Mouse (Mus musculus) MEL (cell line): ENCODE data around the gene Galntl6. TPM values are rescaled to one million over a fixed set of nuclear protein-coding genes. Genes with fewer than 3 reads are reported as not detected.

Source experiments
- DNase-seq: peaks from one replicate; pipeline ENCODE4 v3.0.0; 2011; ENCODE audit warnings: low read depth, low spot score
- H3K27ac ChIP-seq: 2 replicates; pipeline ENCODE4 v1.5.1; 2012; ENCODE audit warnings: low read depth, mild to moderate bottlenecking, control low read depth, low read length, moderate library complexity; ENCODE audit not compliant: control insufficient read depth
- H3K27me3 ChIP-seq, 2 experiments: fragments of 150-350 bp in 1 of 2; sonication (generic) in 1 of 2; 2 replicates each; pipeline ENCODE4 v1.6.1; 2012; ENCODE audit warnings: low read length in 2 of 2, mild to moderate bottlenecking in 2 of 2, improper control_type of control experiment in 1 of 2, moderate library complexity in 1 of 2; ENCODE audit not compliant: insufficient read depth in 2 of 2, control insufficient read depth in 1 of 2
- H3K36me3 ChIP-seq, 2 experiments: 2 replicates each; pipeline ENCODE4 v1.6.1; 2012 to 2014; ENCODE audit warnings: low read length in 2 of 2, improper control_type of control experiment in 1 of 2, inconsistent platforms in 1 of 2, mild to moderate bottlenecking in 1 of 2; ENCODE audit not compliant: insufficient read depth in 2 of 2, control insufficient read depth in 1 of 2
- H3K4me1 ChIP-seq, 2 experiments: fragments of 150-350 bp in 1 of 2; sonication (generic) in 1 of 2; 2 replicates each; pipeline ENCODE4 v1.6.1; 2012; ENCODE audit warnings: low read length in 2 of 2, improper control_type of control experiment in 1 of 2, mild to moderate bottlenecking in 1 of 2; ENCODE audit not compliant: insufficient read depth in 2 of 2, control insufficient read depth in 1 of 2
- H3K4me3 ChIP-seq, 2 experiments: fragments of 150-350 bp in 1 of 2; sonication (generic) in 1 of 2; 2 replicates each; pipeline ENCODE4 v1.5.1; 2012; ENCODE audit warnings: low read depth in 2 of 2, low read length in 2 of 2, mild to moderate bottlenecking in 2 of 2, moderate library complexity in 2 of 2, control low read depth in 1 of 2, improper control_type of control experiment in 1 of 2; ENCODE audit not compliant: control insufficient read depth in 1 of 2, insufficient read depth in 1 of 2
- H3K79me2 ChIP-seq: 2 replicates; pipeline ENCODE4 v1.6.1; 2012; ENCODE audit warnings: mild to moderate bottlenecking, low read length, moderate library complexity; ENCODE audit not compliant: control insufficient read depth, poor library complexity, insufficient read depth
- H3K9ac ChIP-seq: 2 replicates; pipeline ENCODE4 v1.6.1; 2012; ENCODE audit warnings: low read depth, mild to moderate bottlenecking, control low read depth, low read length, moderate library complexity; ENCODE audit not compliant: control insufficient read depth, poor library complexity, severe bottlenecking
- H3K9me3 ChIP-seq: fragments of 150-350 bp; sonication (generic); replicated peaks from 2 replicates; pipeline ENCODE4 v1.6.1; 2012; ENCODE audit warnings: mild to moderate bottlenecking, low read length, improper control_type of control experiment, moderate library complexity; ENCODE audit not compliant: insufficient read depth
- CHD1 ChIP-seq: IDR thresholded peaks from 2 replicates; pipeline ENCODE4 v1.6.1; 2012; ENCODE audit warnings: low read depth, mild to moderate bottlenecking, inconsistent platforms, low read length, improper control_type of control experiment
- ELF1 ChIP-seq: IDR thresholded peaks from 2 replicates; pipeline ENCODE4 v1.6.1; 2014; ENCODE audit warnings: low read depth, mild to moderate bottlenecking, inconsistent platforms, low read length, improper control_type of control experiment, moderate library complexity
- EP300 ChIP-seq, 2 experiments: IDR thresholded peaks; 2 replicates each; pipeline ENCODE4 v1.6.1; 2011; ENCODE audit warnings: improper control_type of control experiment in 2 of 2, low read length in 2 of 2, low read depth in 1 of 2, mild to moderate bottlenecking in 1 of 2
- ETS1 ChIP-seq: IDR thresholded peaks from 2 replicates; pipeline ENCODE4 v1.6.1; 2012; ENCODE audit warnings: low read depth, mild to moderate bottlenecking, inconsistent platforms, low read length, improper control_type of control experiment, moderate library complexity
- GABPA ChIP-seq: IDR thresholded peaks from 2 replicates; pipeline ENCODE4 v1.6.1; 2012; ENCODE audit warnings: low read depth, mild to moderate bottlenecking, inconsistent platforms, low read length, improper control_type of control experiment, moderate library complexity
- GATA1 ChIP-seq: IDR thresholded peaks from 2 replicates; pipeline ENCODE4 v1.6.1; 2011; ENCODE audit warnings: low read depth, low read length, improper control_type of control experiment
- HCFC1 ChIP-seq: IDR thresholded peaks from 2 replicates; pipeline ENCODE4 v1.6.1; 2012; ENCODE audit warnings: low read depth, mild to moderate bottlenecking, inconsistent platforms, low read length, improper control_type of control experiment, moderate library complexity
- JUND ChIP-seq: IDR thresholded peaks from 2 replicates; pipeline ENCODE4 v1.6.1; 2011; ENCODE audit warnings: low read depth, mild to moderate bottlenecking, improper control_type of control experiment, low read length
- MAZ ChIP-seq: IDR thresholded peaks from 2 replicates; pipeline ENCODE4 v1.6.1; 2012; ENCODE audit warnings: low read depth, mild to moderate bottlenecking, inconsistent platforms, low read length, improper control_type of control experiment
- MXI1 ChIP-seq: IDR thresholded peaks from 2 replicates; pipeline ENCODE4 v1.6.1; 2011; ENCODE audit warnings: mild to moderate bottlenecking, low read depth, low read length, improper control_type of control experiment
- MYB ChIP-seq: IDR thresholded peaks from 2 replicates; pipeline ENCODE4 v1.6.1; 2011; ENCODE audit warnings: mild to moderate bottlenecking, low read depth, low read length, improper control_type of control experiment
- NELFE ChIP-seq: IDR thresholded peaks from 2 replicates; pipeline ENCODE4 v1.6.1; 2011; ENCODE audit warnings: low read depth, low read length, improper control_type of control experiment
- NRF1 ChIP-seq: IDR thresholded peaks from 2 replicates; pipeline ENCODE4 v1.6.1; 2014; ENCODE audit warnings: low read depth, mild to moderate bottlenecking, inconsistent platforms, low read length, improper control_type of control experiment, moderate library complexity; ENCODE audit not compliant: poor library complexity, insufficient read depth, severe bottlenecking
- POLR2AphosphoS5 ChIP-seq: IDR thresholded peaks from 2 replicates; pipeline ENCODE4 v1.6.1; 2012; ENCODE audit warnings: low read depth, borderline replicate concordance, mild to moderate bottlenecking, inconsistent platforms, low read length, moderate library complexity, mixed read lengths
- RCOR1 ChIP-seq: IDR thresholded peaks from 2 replicates; pipeline ENCODE4 v1.6.1; 2012; ENCODE audit warnings: low read depth, mild to moderate bottlenecking, inconsistent platforms, low read length, improper control_type of control experiment
- SIN3A ChIP-seq: IDR thresholded peaks from 2 replicates; pipeline ENCODE4 v1.6.1; 2012; ENCODE audit warnings: low read length, improper control_type of control experiment, inconsistent platforms
- SMC3 ChIP-seq: IDR thresholded peaks from 2 replicates; pipeline ENCODE4 v1.6.1; 2011; ENCODE audit warnings: low read depth, low read length, improper control_type of control experiment
- TAL1 ChIP-seq: IDR thresholded peaks from 2 replicates; pipeline ENCODE4 v1.6.1; 2012; ENCODE audit warnings: mild to moderate bottlenecking, inconsistent platforms, low read length, moderate library complexity, mixed read lengths
- TBP ChIP-seq: IDR thresholded peaks from 2 replicates; pipeline ENCODE4 v1.8.0; 2011; ENCODE audit warnings: low read depth, low read length, improper control_type of control experiment
- TCF12 ChIP-seq: IDR thresholded peaks from 2 replicates; pipeline ENCODE4 v1.6.1; 2014; ENCODE audit warnings: low read depth, mild to moderate bottlenecking, inconsistent platforms, low read length, improper control_type of control experiment, moderate library complexity
- UBTF ChIP-seq: IDR thresholded peaks from 2 replicates; pipeline ENCODE4 v1.6.1; 2012; ENCODE audit warnings: low read depth, mild to moderate bottlenecking, inconsistent platforms, low read length, improper control_type of control experiment, moderate library complexity, borderline replicate concordance; ENCODE audit not compliant: insufficient read depth
- USF1 ChIP-seq: IDR thresholded peaks from 2 replicates; pipeline ENCODE4 v1.6.1; 2014; ENCODE audit warnings: low read depth, mild to moderate bottlenecking, inconsistent platforms, low read length, improper control_type of control experiment, moderate library complexity
- USF2 ChIP-seq, 2 experiments: IDR thresholded peaks; 2 replicates each; pipeline ENCODE4 v1.6.1; 2011 to 2012; ENCODE audit warnings: improper control_type of control experiment in 2 of 2, low read length in 2 of 2, borderline replicate concordance in 1 of 2, inconsistent platforms in 1 of 2, low read depth in 1 of 2, mild to moderate bottlenecking in 1 of 2; ENCODE audit not compliant: insufficient read depth in 1 of 2
- ZC3H11A ChIP-seq: IDR thresholded peaks from 2 replicates; pipeline ENCODE4 v1.6.1; 2012; ENCODE audit warnings: low read depth, mild to moderate bottlenecking, inconsistent platforms, low read length, improper control_type of control experiment
- ZKSCAN1 ChIP-seq: IDR thresholded peaks from 2 replicates; pipeline ENCODE4 v1.6.1; 2012; ENCODE audit warnings: low read depth, mild to moderate bottlenecking, inconsistent platforms, low read length, improper control_type of control experiment, moderate library complexity
- ZMIZ1 ChIP-seq: IDR thresholded peaks from 2 replicates; pipeline ENCODE4 v1.6.1; 2012; ENCODE audit warnings: low read depth, mild to moderate bottlenecking, inconsistent platforms, low read length, improper control_type of control experiment, moderate library complexity
- ZNF384 ChIP-seq: IDR thresholded peaks from 2 replicates; pipeline ENCODE4 v1.6.1; 2012; ENCODE audit warnings: low read depth, mild to moderate bottlenecking, inconsistent platforms, low read length, improper control_type of control experiment
- polyA plus RNA-seq, 2 experiments: library from polyadenylated mRNA; stranded (reverse) in 1 of 2; unstranded in 1 of 2; fragments of >175 nt in 1 of 2; fragments of >200 nt in 1 of 2; gene quantifications; 2 replicates each; pipeline versions ENCODE4 v1.2.1 to v1.2.4; 2012; ENCODE audit warnings: low replicate concordance in 2 of 2, low read depth in 1 of 2; ENCODE audit not compliant: insufficient read length in 2 of 2, insufficient read depth in 1 of 2, missing spikeins in 1 of 2
- total RNA-seq: library from RNA; depleted of rRNA; stranded (reverse); fragments of 300-350 nt; gene quantifications from 2 replicates; pipeline ENCODE4 v1.2.3, GENCODE M21; 2012

Galntl6 gene
- total and polyA plus RNA-seq, 3 experiments = not detected

DNA sequence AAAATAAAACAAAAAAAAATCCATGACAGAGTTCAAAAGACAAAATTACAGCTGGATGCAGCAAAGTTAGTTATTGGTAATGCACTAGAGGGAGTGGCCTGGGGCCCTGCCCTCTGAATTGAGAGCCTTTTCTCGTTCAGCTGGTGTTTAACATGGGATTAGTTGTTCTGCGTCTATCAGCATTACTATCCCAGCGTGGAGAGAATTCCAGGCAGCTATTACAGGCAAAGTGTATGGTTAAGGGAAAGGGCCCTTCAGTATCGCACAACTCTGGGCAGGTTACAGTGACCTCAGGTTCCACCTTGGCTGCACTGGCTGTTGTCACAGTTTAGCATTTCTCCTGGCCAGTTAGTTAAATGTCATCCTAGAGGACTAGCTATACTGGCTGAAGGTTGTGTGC is 1107.3 kb downstream of the Galntl6 start:
- Histone ChIP-seq H3K4me3 (no peak overlapping the region), H3K9me3 (no peaks in the 10 kb centered on the region), H3K27ac (no peak overlapping the region), H3K9ac (no peak overlapping the region), H3K4me1 (no peaks in the 10 kb centered on the region), H3K36me3 (no peaks in the 10 kb centered on the region), H3K79me2 (no peaks in the 10 kb centered on the region), H3K27me3 (no peaks in the 10 kb centered on the region; a peak in 1 of 4 replicates)
- no peak for TF ChIP-seq ZC3H11A
- no peak for TF ChIP-seq ZKSCAN1
- no peak for TF ChIP-seq SIN3A
- no peak for TF ChIP-seq UBTF
- TF ChIP-seq GATA1 = no peak
- TF ChIP-seq TBP = no peak
- TF ChIP-seq EP300 (IDR thresholded peaks at IDR 0.05; ENCODE audit: low read depth in 1 of 2, low read length in 2 of 2) = no peak
- TF ChIP-seq TCF12 = no peak
- no peak for TF ChIP-seq USF1
- no peak for TF ChIP-seq GABPA
- TF ChIP-seq MAZ = no peak
- no peak for TF ChIP-seq NRF1
- no peak for TF ChIP-seq ZNF384
- TF ChIP-seq JUND = no peak
- TF ChIP-seq USF2 (IDR thresholded peaks at IDR 0.05; ENCODE audit: borderline replicate concordance in 1 of 2, insufficient read depth in 1 of 2, low read depth in 1 of 2, low read length in 2 of 2) = no peak
- TF ChIP-seq NELFE = no peak
- TF ChIP-seq MXI1 = no peak
- no peak for TF ChIP-seq CHD1
- DNase-seq = no peak

DNA sequence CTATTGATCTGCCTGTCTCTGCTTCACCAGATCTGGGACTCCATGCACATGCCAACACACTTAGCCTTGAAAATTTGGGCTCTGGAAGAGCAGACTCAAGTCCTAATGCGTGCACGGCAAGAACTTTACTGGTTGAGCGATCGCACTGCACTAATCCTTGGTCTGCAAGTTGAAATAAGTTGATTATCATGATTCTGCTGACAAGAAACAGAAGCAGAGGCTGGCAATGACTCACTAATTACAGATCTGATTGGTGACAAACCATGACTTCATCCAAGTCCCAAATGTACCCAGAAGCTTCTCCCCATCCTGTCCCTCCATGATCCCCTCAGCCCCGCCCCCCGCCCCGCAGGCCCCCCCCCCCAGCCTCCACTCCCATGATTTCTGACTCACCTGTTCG is 1108.6 kb downstream of the Galntl6 start:
- no peaks in the 10 kb centered on the region for H3K9me3 ChIP-seq
- DNase-seq = no peak
- H3K27me3 ChIP-seq = no peaks in the 10 kb centered on the region
- H3K4me3 ChIP-seq = no peak overlapping the region
- no peak for TF ChIP-seq POLR2AphosphoS5
- TF ChIP-seq JUND = no peak
- no peak for TF ChIP-seq GABPA
- TF ChIP-seq TCF12 = no peak
- TF ChIP-seq SMC3 = no peak
- TF ChIP-seq CHD1 = no peak
- no peak for TF ChIP-seq MXI1
- TF ChIP-seq USF2 (IDR thresholded peaks at IDR 0.05; ENCODE audit: borderline replicate concordance in 1 of 2, insufficient read depth in 1 of 2, low read depth in 1 of 2, low read length in 2 of 2) = no peak
- TF ChIP-seq RCOR1 = no peak
- TF ChIP-seq ZC3H11A = no peak
- TF ChIP-seq ETS1 = no peak
- TF ChIP-seq SIN3A = no peak
- TF ChIP-seq HCFC1 = no peak
- TF ChIP-seq EP300 (IDR thresholded peaks at IDR 0.05; ENCODE audit: low read depth in 1 of 2, low read length in 2 of 2) = no peak
- no peak for TF ChIP-seq MYB
- TF ChIP-seq ELF1 = no peak
- TF ChIP-seq ZMIZ1 = no peak
- TF ChIP-seq TAL1 = no peak
- no peaks in the 10 kb centered on the region for H3K79me2 ChIP-seq
- H3K36me3 ChIP-seq = peaks cover 0 to 2% of the 10 kb centered on the region in 2 experiments; a peak in 1 of 4 replicates
- H3K9ac ChIP-seq = no peak overlapping the region
- H3K27ac ChIP-seq = no peak overlapping the region
- H3K4me1 ChIP-seq = 0 out of 4 replicates have a peak, but pooled peaks cover 0 to 2% of the 10 kb centered on the region in 2 experiments
